Mouse (Mus musculus) heart, embryonic 13.5 days (tissue): ENCODE results near the gene Selplg. TPM values are rescaled to one million over a fixed set of nuclear protein-coding genes. Genes with fewer than 3 reads are reported as not detected.

Experiments
- ATAC-seq: fragments of 200-750 bp; cut with Nextera tagmentation; 2 replicates; pipeline ENCODE4 v1.8.0; 2017; ENCODE audit warnings: moderate TSS enrichment; ENCODE audit not compliant: insufficient number of reproducible peaks, low FRiP score, low TSS enrichment; ENCODE audit errors: extremely low read depth
- H3K27ac ChIP-seq: fragments of 300-500 bp; sonication (generic); replicated peaks from 2 replicates; pipeline ENCODE4 v1.5.1; 2015; ENCODE audit warnings: moderate library complexity, mild to moderate bottlenecking, inconsistent platforms
- H3K27me3 ChIP-seq: fragments of 300-500 bp; sonication (generic); replicated peaks from 2 replicates; pipeline ENCODE4 v1.6.1; 2015; ENCODE audit warnings: mild to moderate bottlenecking, inconsistent platforms
- H3K36me3 ChIP-seq: fragments of 300-500 bp; sonication (generic); 2 replicates; pipeline ENCODE4 v1.6.1; 2015; ENCODE audit warnings: mild to moderate bottlenecking, inconsistent platforms
- H3K4me1 ChIP-seq: fragments of 300-500 bp; sonication (generic); 2 replicates; pipeline ENCODE4 v1.6.1; 2015; ENCODE audit warnings: inconsistent platforms
- H3K4me2 ChIP-seq: fragments of 300-500 bp; sonication (generic); 2 replicates; pipeline ENCODE4 v1.6.1; 2015; ENCODE audit warnings: inconsistent platforms, mild to moderate bottlenecking, moderate library complexity
- H3K4me3 ChIP-seq: fragments of 300-500 bp; sonication (generic); 2 replicates; pipeline ENCODE4 v1.5.1; 2015; ENCODE audit warnings: moderate library complexity, mild to moderate bottlenecking, inconsistent platforms
- H3K9ac ChIP-seq: fragments of 300-500 bp; sonication (generic); 2 replicates; pipeline ENCODE4 v1.6.1; 2015; ENCODE audit warnings: inconsistent platforms, mild to moderate bottlenecking, moderate library complexity
- H3K9me3 ChIP-seq: fragments of 300-500 bp; sonication (generic); 2 replicates; pipeline ENCODE4 v1.6.1; 2016; ENCODE audit warnings: inconsistent platforms
- WGBS: fragments of 180-500 bp; shearing (Covaris S2); methylation state at CpG from one replicate; pipeline ENCODE4 v1.1.7; 2015; ENCODE audit warnings: mixed read lengths; 5-methylcytosine and 5-hydroxymethylcytosine counted together
- polyA plus RNA-seq: library from polyadenylated mRNA; unstranded; fragments of >200 nt; fragmentation: Nextera tagmentation; extraction: Ambion mirVana; gene quantifications from 2 replicates; pipeline ENCODE4 v1.2.1, GENCODE M21; 2015

Selplg gene
- polyA plus RNA-seq, 1 experiment from 2014 or later: 1.3 TPM

DNA sequence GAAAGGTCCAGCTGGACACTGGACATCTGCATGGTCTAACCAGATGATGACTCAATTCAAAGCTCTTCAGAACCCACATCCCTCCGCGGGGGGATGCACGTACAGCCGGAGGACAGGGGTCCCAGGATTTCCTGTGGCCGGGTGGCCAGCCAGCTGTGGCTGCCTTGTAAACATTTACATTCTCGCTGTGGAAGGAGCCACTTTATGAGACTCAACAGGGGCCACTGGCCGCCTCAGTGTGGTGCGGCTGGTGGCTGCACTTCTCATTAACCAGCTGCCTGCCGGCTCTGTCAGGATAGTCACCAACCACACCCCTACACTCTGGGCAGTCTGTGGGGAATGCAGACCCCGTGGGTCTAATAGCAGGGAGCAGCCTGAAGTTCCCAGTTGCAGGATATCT is 26.0 kb downstream of the Selplg start:
- Histone ChIP-seq H3K36me3 (no peaks in the 10 kb centered on the region), H3K27ac (no peak overlapping the region), H3K9ac (no peak overlapping the region), H3K27me3 (peaks cover 5% of the 10 kb centered on the region; the same call in 1 of the 2 replicates), H3K9me3 (peaks cover 5% of the 10 kb centered on the region; the same call in 1 of the 2 replicates), H3K4me2 (no peak overlapping the region), H3K4me1 (peaks cover 11% of the 10 kb centered on the region), H3K4me3 (no peak overlapping the region)
- no peak for ATAC-seq
- WGBS: 25% methylated on average over 10 of the region's 10 CpGs

DNA sequence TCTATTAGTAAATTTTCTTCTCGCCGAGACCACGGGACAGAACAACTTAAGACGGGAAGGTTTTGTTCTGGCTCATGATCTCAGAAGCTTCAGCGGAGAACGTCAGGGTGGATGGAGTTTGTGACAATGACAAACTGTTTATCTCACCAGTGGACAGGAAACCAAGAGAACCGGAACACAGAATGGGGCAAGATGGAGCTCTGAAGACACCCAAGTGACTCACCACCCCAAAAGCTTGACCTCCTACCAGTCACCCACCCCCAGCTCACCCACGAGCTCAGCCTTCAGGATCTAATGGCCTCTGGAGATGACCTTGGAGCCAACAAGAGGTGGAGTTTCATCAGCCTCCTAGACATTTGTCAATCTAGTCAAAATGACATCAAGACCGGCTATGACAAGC is 27.1 kb downstream of the Selplg start:
- Histone ChIP-seq H3K9me3 (no peaks in the 10 kb centered on the region), H3K4me3 (no peak overlapping the region), H3K27me3 (peaks cover 5% of the 10 kb centered on the region; the same call in 1 of the 2 replicates), H3K9ac (no peak overlapping the region), H3K4me2 (no peak overlapping the region), H3K27ac (no peak overlapping the region), H3K36me3 (no peaks in the 10 kb centered on the region), H3K4me1 (peaks cover 17% of the 10 kb centered on the region)
- 77% methylated on average over 9 of the region's 9 CpGs for WGBS
- no peak for ATAC-seq

- Histone ChIP-seq H3K27ac (no peak overlapping the region), H3K9ac (no peak overlapping the region), H3K36me3 (no peaks in the 10 kb centered on the region), H3K9me3 (no peaks in the 10 kb centered on the region), H3K4me2 (no peak overlapping the region), H3K4me3 (no peak overlapping the region), H3K27me3 (peaks cover 9% of the 10 kb centered on the region), H3K4me1 (peaks cover 23% of the 10 kb centered on the region)
- WGBS: 54% methylated on average over 7 of the region's 7 CpGs
- no peak for ATAC-seq
Observed at GRCm38 (mm10) chr5:113804395-113804966, 28.0 kb downstream of the Selplg start.

DNA sequence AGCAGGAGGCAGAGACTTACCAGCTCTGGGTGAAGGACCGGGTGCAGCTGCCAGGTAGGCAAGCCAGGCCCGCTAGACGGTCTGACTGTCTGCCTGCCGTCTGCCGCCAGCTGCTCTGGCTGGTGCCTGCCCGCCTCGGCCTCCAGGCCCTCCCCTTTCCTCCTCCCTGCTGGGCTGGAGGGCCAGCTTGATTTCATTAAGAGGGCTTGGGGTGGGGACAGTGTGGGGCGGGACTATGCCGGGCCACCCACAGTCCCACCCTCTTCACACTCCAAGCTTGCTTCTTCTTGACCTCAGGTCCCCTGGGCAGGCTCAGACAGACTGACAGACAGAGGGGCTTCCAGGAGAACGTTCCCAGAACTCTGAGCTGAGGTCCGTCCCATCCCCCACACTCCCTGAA is 32.2 kb downstream of the Selplg start, which contains the start of gene Tmem119:
Gene Tmem119 (minus strand): TSS at position 237 of the 400 bp plus-strand sequence.
- Histone ChIP-seq H3K4me1 (peaks cover 36% of the 10 kb centered on the region), H3K9ac (peak within 1 kb of the TSS; percentile 74), H3K36me3 (no peaks in the 10 kb centered on the region), H3K4me3 (peak within 1 kb of the TSS; percentile 44), H3K9me3 (no peaks in the 10 kb centered on the region), H3K4me2 (peak within 1 kb of the TSS; percentile 58), H3K27ac (peak within 1 kb of the TSS; percentile 53; the same call in 1 of the 2 replicates), H3K27me3 (peaks cover 38% of the 10 kb centered on the region)
- under 1% methylated on average over 11 of the region's 11 CpGs for WGBS
- ATAC-seq: peak; percentile 53; the same call in 1 of the 2 replicates

DNA sequence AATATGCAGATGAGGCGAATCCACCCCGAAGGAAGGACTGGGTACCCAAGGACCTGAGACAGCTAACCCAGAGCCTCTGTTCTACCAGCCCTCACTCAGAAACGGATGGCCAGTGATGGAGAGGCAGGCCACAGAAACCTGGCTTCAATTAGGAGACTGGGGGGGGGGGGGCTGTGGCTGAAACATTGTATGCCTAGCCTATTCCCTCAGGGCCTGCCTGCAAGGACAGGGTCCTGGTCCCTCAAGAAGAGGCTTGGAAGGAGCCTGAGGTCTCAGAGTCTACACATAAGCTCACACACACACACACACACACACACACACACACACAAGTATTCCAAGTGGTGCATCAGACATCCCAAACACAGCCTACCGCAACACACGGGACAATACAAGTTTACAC is 32.8 kb downstream of the Selplg start:
- WGBS: 42% methylated on average over 5 of the region's 5 CpGs
- H3K36me3 ChIP-seq: no peaks in the 10 kb centered on the region
- H3K4me3 ChIP-seq: peak overlapping the region; percentile 44
- H3K9me3 ChIP-seq: no peaks in the 10 kb centered on the region
- peak overlapping the region; percentile 74 for H3K9ac ChIP-seq
- H3K27me3 ChIP-seq: peaks cover 41% of the 10 kb centered on the region
- ATAC-seq: no peak
- H3K27ac ChIP-seq: peak overlapping the region; percentile 53; the same call in 1 of the 2 replicates
- peak overlapping the region; percentile 58 for H3K4me2 ChIP-seq
- peaks cover 36% of the 10 kb centered on the region for H3K4me1 ChIP-seq

- Histone ChIP-seq H3K9ac (0 out of 2 replicates have a peak overlapping the region, but pooled peaks have one; percentile 6), H3K27ac (no peak overlapping the region), H3K9me3 (no peaks in the 10 kb centered on the region), H3K4me1 (peaks cover 36% of the 10 kb centered on the region), H3K36me3 (no peaks in the 10 kb centered on the region), H3K4me3 (no peak overlapping the region), H3K27me3 (peaks cover 44% of the 10 kb centered on the region), H3K4me2 (peak overlapping the region; percentile 58)
- WGBS: 67% methylated on average over 9 of the region's 9 CpGs
- ATAC-seq: no peak
Observed at GRCm38 (mm10) chr5:113798525-113798924, 33.9 kb downstream of the Selplg start.

DNA sequence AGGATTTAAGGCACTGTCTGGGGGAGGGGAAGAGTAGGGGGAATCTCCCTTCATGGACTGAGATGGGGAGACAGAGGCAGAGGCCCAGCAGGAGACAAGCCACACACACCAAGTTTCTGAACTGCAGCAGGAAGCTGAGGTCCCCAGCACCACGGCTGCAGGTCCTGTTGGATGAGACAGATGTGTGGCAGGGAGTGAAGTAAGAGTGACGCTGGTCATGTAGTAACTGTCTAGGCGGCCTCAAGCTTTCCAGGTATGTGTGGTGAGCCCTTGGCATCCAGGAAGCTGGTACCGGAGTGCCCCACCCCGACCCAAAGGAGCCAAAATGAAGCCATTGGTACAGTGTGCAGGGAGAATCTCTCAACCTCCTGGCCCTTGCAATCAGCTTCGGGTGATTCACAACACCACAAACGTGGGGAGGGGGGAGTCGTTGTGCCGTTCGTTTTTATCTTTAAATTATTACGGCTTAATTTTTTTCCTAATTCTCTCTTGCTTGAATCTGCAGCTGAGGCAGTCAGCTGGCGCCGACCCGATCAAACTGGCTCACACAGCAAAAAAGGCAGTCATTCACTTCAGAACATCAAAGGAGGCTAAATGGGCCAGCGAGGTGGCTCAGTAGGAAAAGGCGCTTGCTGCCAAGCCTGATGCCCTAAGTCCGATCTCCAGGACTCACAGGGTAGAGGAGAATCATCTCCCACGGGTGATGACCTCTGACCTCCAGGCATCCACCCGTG is 35.1 kb downstream of the Selplg start:
- peak overlapping the region; percentile 58 for H3K4me2 ChIP-seq
- no peaks in the 10 kb centered on the region for H3K9me3 ChIP-seq
- peaks cover 36% of the 10 kb centered on the region for H3K4me1 ChIP-seq
- peak overlapping the region; percentile 23 for H3K4me3 ChIP-seq
- 0 out of 2 replicates have a peak, but pooled peaks have one; percentile 16 for ATAC-seq
- peak overlapping the region; percentile 20 for H3K9ac ChIP-seq
- peak overlapping the region; percentile 50 for H3K27ac ChIP-seq
- no peaks in the 10 kb centered on the region for H3K36me3 ChIP-seq
- H3K27me3 ChIP-seq: peaks cover 44% of the 10 kb centered on the region
- 20% methylated on average over 19 of the region's 19 CpGs for WGBS

DNA sequence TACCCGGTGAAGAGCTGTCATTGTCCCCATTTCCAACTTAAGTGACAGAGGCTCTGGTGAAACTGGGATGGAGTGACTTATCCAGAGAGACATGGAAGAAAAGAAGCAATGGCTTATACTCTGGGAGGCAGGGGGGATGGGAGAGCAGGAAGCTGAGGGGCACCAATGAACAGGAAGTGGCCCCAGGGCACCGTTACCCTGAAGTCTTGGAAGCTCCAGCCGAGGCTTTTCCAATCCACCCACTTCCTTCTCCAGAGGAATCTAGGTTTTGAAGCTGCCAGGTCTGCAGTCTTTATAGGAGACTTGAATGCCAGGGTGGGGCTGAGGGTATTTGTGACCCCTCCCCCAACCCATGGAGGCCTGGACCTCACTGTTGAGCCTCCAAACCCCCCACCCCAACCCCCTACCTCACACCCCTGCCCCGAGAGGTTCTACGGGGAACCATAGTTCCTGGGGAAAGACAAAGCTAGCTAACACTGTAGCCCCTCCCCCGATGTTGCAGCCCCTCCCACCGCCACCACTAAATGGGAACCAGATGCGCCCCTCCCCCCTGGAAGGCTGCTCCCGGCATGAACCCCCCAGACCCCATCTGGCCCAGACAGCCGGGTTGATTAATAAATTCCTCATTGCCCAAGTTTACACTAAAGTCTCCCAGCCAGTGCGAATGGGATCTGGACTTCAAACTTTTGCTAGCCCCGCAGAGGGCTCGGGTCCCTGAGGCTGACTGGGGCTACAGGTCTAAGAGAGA is 35.9 kb downstream of the Selplg start:
- WGBS: 7% methylated on average over 13 of the region's 13 CpGs
- H3K9me3 ChIP-seq: no peaks in the 10 kb centered on the region
- ATAC-seq: no peak
- peak overlapping the region; percentile 20 for H3K9ac ChIP-seq
- H3K27ac ChIP-seq: peak overlapping the region; percentile 50
- peaks cover 44% of the 10 kb centered on the region for H3K27me3 ChIP-seq
- H3K4me1 ChIP-seq: peaks cover 40% of the 10 kb centered on the region
- no peaks in the 10 kb centered on the region for H3K36me3 ChIP-seq
- H3K4me3 ChIP-seq: peak overlapping the region; percentile 23
- H3K4me2 ChIP-seq: peak overlapping the region; percentile 58

DNA sequence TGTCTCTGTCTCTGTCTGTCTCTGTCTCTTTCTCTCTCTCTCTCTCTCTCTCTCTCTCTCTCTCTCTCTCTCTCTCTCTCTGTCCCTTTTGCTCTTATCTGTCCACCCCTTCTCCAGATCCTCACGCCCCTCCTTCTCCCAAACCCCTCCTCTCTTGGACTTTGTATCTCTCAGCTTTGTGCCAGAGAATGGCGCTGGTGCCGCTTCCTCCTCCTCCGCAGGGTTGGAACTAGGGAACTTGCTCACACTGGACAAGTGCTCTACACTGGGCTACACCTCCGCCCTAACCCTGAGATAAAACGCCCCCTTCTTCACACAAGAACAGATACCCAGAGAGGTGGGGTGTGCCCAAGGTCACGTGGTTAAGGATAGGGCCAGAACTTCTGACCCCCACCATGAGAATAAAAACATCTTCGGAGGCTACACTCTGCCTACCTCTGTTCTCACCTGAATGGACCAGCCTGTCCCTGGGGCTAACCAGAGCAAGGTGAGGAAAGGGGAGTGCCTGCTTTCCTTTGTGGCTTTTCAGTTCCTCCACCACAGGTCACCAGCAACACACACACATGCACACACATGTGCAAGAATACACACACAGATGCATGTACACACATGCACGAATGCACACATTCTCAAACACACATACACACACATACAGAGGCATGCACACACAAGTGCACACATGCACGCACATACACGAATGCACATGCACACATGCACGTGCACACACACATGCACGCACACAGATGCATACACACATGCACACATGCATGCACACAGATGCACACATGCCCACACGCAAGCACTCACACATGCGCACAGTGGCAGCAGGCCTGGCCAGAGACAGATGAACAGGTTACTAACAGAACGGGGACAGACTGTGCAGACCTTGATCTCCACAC is 41.0 kb downstream of the Selplg start:
- no peak for ATAC-seq
- no peaks in the 10 kb centered on the region for H3K9me3 ChIP-seq
- no peak overlapping the region for H3K4me3 ChIP-seq
- H3K36me3 ChIP-seq: no peaks in the 10 kb centered on the region
- peaks cover 20% of the 10 kb centered on the region; the same call in 1 of the 2 replicates for H3K27me3 ChIP-seq
- WGBS: 65% methylated on average over 16 of the region's 16 CpGs
- H3K9ac ChIP-seq: no peak overlapping the region
- no peak overlapping the region for H3K27ac ChIP-seq
- H3K4me2 ChIP-seq: no peak overlapping the region
- H3K4me1 ChIP-seq: peaks cover 34% of the 10 kb centered on the region

GRCm38 (mm10) chr5:113790453-113791196 is 41.8 kb downstream of the Selplg start:
- no peak for ATAC-seq
- Histone ChIP-seq H3K27ac (0 out of 2 replicates have a peak overlapping the region, but pooled peaks have one; percentile 24), H3K9ac (no peak overlapping the region), H3K4me3 (no peak overlapping the region), H3K4me1 (peaks cover 29% of the 10 kb centered on the region), H3K27me3 (peaks cover 16% of the 10 kb centered on the region; the same call in 1 of the 2 replicates), H3K36me3 (no peaks in the 10 kb centered on the region), H3K9me3 (no peaks in the 10 kb centered on the region), H3K4me2 (no peak overlapping the region)
- WGBS: 51% methylated on average over 11 of the region's 11 CpGs
